ENCODE assay signal across 18 mouse cellular contexts in genomic region chr1:74697416-74697815, GRCm38 (mm10). TPM values are rescaled to one million over a fixed set of nuclear protein-coding genes. Genes with fewer than 3 reads are reported as not detected.
DNase-seq lines count a peak whose midpoint lies in the region; ATAC-seq and TF ChIP-seq lines count a peak whose summit lies in the region.
"Had no signal": no experiment of that assay in that cellular context is flagged by ENCODE, and none has a peak within 500 bp of the region (broad histone marks: within the 10 kb centered on the region; RNA-seq: fewer than 3 reads in every experiment).

No protein-coding gene starts in this region.

- H3K4me2 ChIP-seq in intestine, postnatal 0 days (replicated peaks; ENCODE audit: low read depth): no peak overlapping the region
- H3K4me2 ChIP-seq in intestine, embryonic 16.5 days (ENCODE audit: low read depth, low read length): no peak overlapping the region
- H3K4me2 ChIP-seq: heart, embryonic 11.5 days; hindbrain, embryonic 13.5 days; limb, embryonic 15.5 days had no signal

- no peaks in the 10 kb centered on the region for H3K9me3 ChIP-seq in intestine, postnatal 0 days (ENCODE audit: control insufficient read depth)
- no peaks in the 10 kb centered on the region for H3K9me3 ChIP-seq in intestine, embryonic 16.5 days (ENCODE audit: control insufficient read depth, low read length)
- H3K9me3 ChIP-seq: hindbrain, embryonic 13.5 days; limb, embryonic 15.5 days had no signal

- no peak for TF ChIP-seq CTCF in intestine, postnatal 0 days (IDR thresholded peaks at IDR 0.05; ENCODE audit: low read depth)
- TF ChIP-seq CTCF in testis, adult 2 months (IDR thresholded peaks at IDR 0.05; ENCODE audit: control insufficient read depth, insufficient read depth, insufficient replicate concordance, low read depth, low read length): no peak

- peak overlapping the region; percentile 46; the same call in 1 of the 2 replicates for H3K27ac ChIP-seq in intestine, postnatal 0 days (ENCODE audit: low read depth, low read length)
- H3K27ac ChIP-seq in intestine, embryonic 16.5 days (ENCODE audit: low read length): no peak overlapping the region
- H3K27ac ChIP-seq in testis, adult 2 months (ENCODE audit: control insufficient read depth, insufficient read depth, low read depth, low read length): peak overlapping the region; percentile 0; the same call in 1 of the 2 replicates
- H3K27ac ChIP-seq: hindbrain, embryonic 13.5 days; limb, embryonic 15.5 days had no signal

- no peak overlapping the region for H3K9ac ChIP-seq in intestine, postnatal 0 days (ENCODE audit: low read depth, low read length)
- H3K9ac ChIP-seq in intestine, embryonic 16.5 days (ENCODE audit: low read depth, low read length): no peak overlapping the region
- H3K9ac ChIP-seq: forebrain, postnatal 0 days; hindbrain, embryonic 13.5 days; limb, embryonic 15.5 days had no signal

- ATAC-seq in intestine, postnatal 0 days: no peak
- no peak for ATAC-seq in intestine, embryonic 16.5 days
- ATAC-seq: activated CD4-positive, CD25-positive, alpha-beta regulatory T cell, adult 4 months; CD4-positive, CD25-positive, alpha-beta regulatory T cell, adult 4 months; forebrain, postnatal 0 days; inflammation-experienced regulatory T-cells, adult 6 months had no signal

- H3K36me3 ChIP-seq in intestine, postnatal 0 days (ENCODE audit: control insufficient read depth, insufficient read depth): peaks cover 34% of the 10 kb centered on the region
- peaks cover 18% of the 10 kb centered on the region for H3K36me3 ChIP-seq in intestine, embryonic 16.5 days (ENCODE audit: control insufficient read depth, insufficient read depth, low read length)
- no peaks in the 10 kb centered on the region; the same call in 1 of the 2 replicates for H3K36me3 ChIP-seq in testis, adult 2 months (ENCODE audit: control insufficient read depth, insufficient read depth, low read length)

- 88% methylated on average over 6 of the region's 6 CpGs for WGBS in intestine, postnatal 0 days
- WGBS in intestine, embryonic 16.5 days: 89% methylated on average over 6 of the region's 6 CpGs

- no peak for TF ChIP-seq POLR2A in testis, adult 2 months (IDR thresholded peaks at IDR 0.05; ENCODE audit: control insufficient read depth, low read depth, low read length)

- H3K27me3 ChIP-seq in intestine, postnatal 0 days (replicated peaks; ENCODE audit: control insufficient read depth, insufficient read depth, low read length): no peaks in the 10 kb centered on the region
- no peaks in the 10 kb centered on the region for H3K27me3 ChIP-seq in intestine, embryonic 16.5 days (replicated peaks; ENCODE audit: control insufficient read depth, insufficient read depth, low read length)
- no peaks in the 10 kb centered on the region for H3K27me3 ChIP-seq in testis, adult 2 months (ENCODE audit: control insufficient read depth, insufficient read depth, low read length)
- H3K27me3 ChIP-seq: hindbrain, embryonic 13.5 days; limb, embryonic 15.5 days had no signal

- H3K4me3 ChIP-seq in intestine, postnatal 0 days (ENCODE audit: low read depth, low read length): no peak overlapping the region
- no peak overlapping the region for H3K4me3 ChIP-seq in intestine, embryonic 16.5 days (ENCODE audit: low read length)
- no peak overlapping the region for H3K4me3 ChIP-seq in testis, adult 2 months (ENCODE audit: control insufficient read depth, low read depth, low read length)
- H3K4me3 ChIP-seq: hindbrain, embryonic 13.5 days; limb, embryonic 15.5 days had no signal

- DNase-seq in testis, postnatal 14 days (ENCODE audit: low spot score): no peak
- DNase-seq in lung, postnatal 14 days: peak; percentile 51
- DNase-seq in urinary bladder, adult 18-20 months (ENCODE audit: low spot score in 2 of 2): no peak
- DNase-seq in heart, postnatal 25 days (ENCODE audit: low spot score): no peak
- DNase-seq: cerebellum, adult 11-12 months; embryo, embryonic 11 days; forebrain, postnatal 0 days; heart, postnatal 14 days had no signal

- H3K4me1 ChIP-seq in intestine, postnatal 0 days (replicated peaks; ENCODE audit: control insufficient read depth, insufficient read depth, low read length): no peaks in the 10 kb centered on the region
- H3K4me1 ChIP-seq in intestine, embryonic 16.5 days (ENCODE audit: control insufficient read depth, insufficient read depth, low read length): no peaks in the 10 kb centered on the region
- H3K4me1 ChIP-seq in testis, adult 2 months (ENCODE audit: control insufficient read depth, insufficient read depth, low read length): no peaks in the 10 kb centered on the region
- H3K4me1 ChIP-seq: hindbrain, embryonic 13.5 days; limb, embryonic 15.5 days had no signal

- intact Hi-C loops in heart, postnatal 25 days (cut with DNase I): no loop called here

RNA-seq across cellular contexts. Expression of gene Cyp27a1, which starts 16.0 kb away (rescaled TPM):
- polyA plus RNA-seq in intestine, postnatal 0 days (2015; fragmentation: Nextera tagmentation; extraction: Ambion mirVana): 4.6 and 6.3 TPM in 2 replicates
- 7.6 and 8.0 TPM in 2 replicates for polyA plus RNA-seq in intestine, embryonic 16.5 days (2015; fragmentation: Nextera tagmentation; extraction: Ambion mirVana)
- polyA plus RNA-seq in testis, adult 2 months (2012; rRNA removed): 6.3 and 9.0 TPM in 2 replicates
- 10 to 100 TPM; 11.1 to 11.9 TPM for total RNA-seq in heart, postnatal 25 days (2021)
- polyA plus RNA-seq: CD4-positive, CD25-positive, alpha-beta regulatory T cell, adult 4 months had no signal

RNA-seq across cellular contexts. Expression of gene Ttll4, which starts 35.9 kb away (rescaled TPM):
- polyA plus RNA-seq in intestine, postnatal 0 days (2015; fragmentation: Nextera tagmentation; extraction: Ambion mirVana): 2.1 TPM in 2 replicates
- 6.9 and 7.1 TPM in 2 replicates for polyA plus RNA-seq in intestine, embryonic 16.5 days (2015; fragmentation: Nextera tagmentation; extraction: Ambion mirVana)
- 67.6 and 77.9 TPM in 2 replicates for polyA plus RNA-seq in testis, adult 2 months (2012; rRNA removed)
- total RNA-seq in heart, postnatal 25 days (2021): 10 to 100 TPM; 11.6 to 12.1 TPM

RNA-seq across cellular contexts. Expression of gene Prkag3, which starts 51.6 kb away (rescaled TPM):
- polyA plus RNA-seq in intestine, postnatal 0 days (2015; fragmentation: Nextera tagmentation; extraction: Ambion mirVana): 0.08 and 0.09 TPM in 2 replicates
- 0.15 and 0.17 TPM in 2 replicates for polyA plus RNA-seq in intestine, embryonic 16.5 days (2015; fragmentation: Nextera tagmentation; extraction: Ambion mirVana)
- 0.44 and 0.53 TPM in 2 replicates for polyA plus RNA-seq in testis, adult 2 months (2012; rRNA removed)
- total RNA-seq in heart, postnatal 25 days (2021): 1 to 10 TPM in 1 of 2 experiments, under 1 TPM in 1; 0.96 to 2.7 TPM
- total RNA-seq: forebrain, postnatal 0 days; left cerebral cortex, postnatal 25 days had no signal
- polyA plus RNA-seq: activated CD4-positive, CD25-positive, alpha-beta regulatory T cell, adult 4 months; CD4-positive, CD25-positive, alpha-beta regulatory T cell, adult 4 months; forebrain, postnatal 0 days; inflammation-experienced regulatory T-cells, adult 6 months had no signal
